Mouse (Mus musculus) limb, embryonic 14.5 days (tissue): ENCODE results near the gene Gm49510. TPM values are rescaled to one million over a fixed set of nuclear protein-coding genes. Genes with fewer than 3 reads are reported as not detected.
A peak's percentile ranks its signal among the peaks of the same experiment; 100 is the strongest.

Experiments used
- ATAC-seq: fragments of 200-750 bp; cut with Nextera tagmentation; 2 replicates; pipeline ENCODE4 v1.8.0; 2017; ENCODE audit warnings: low read depth, moderate number of reproducible peaks, moderate TSS enrichment; ENCODE audit not compliant: low FRiP score
- DNase-seq: peaks from one replicate; pipeline ENCODE4 v3.0.0-alpha.2; 2015; ENCODE audit warnings: low spot score
- H3K27ac ChIP-seq: fragments of 300-500 bp; sonication (generic); replicated peaks from 2 replicates; pipeline ENCODE4 v1.5.1; 2014; ENCODE audit warnings: low read depth, mild to moderate bottlenecking, low read length, moderate library complexity, mixed read lengths
- H3K27me3 ChIP-seq: fragments of 300-500 bp; sonication (generic); 2 replicates; pipeline ENCODE4 v1.6.1; 2014; ENCODE audit warnings: low read length, mixed read lengths; ENCODE audit not compliant: control insufficient read depth, insufficient read depth
- H3K36me3 ChIP-seq: fragments of 300-500 bp; sonication (generic); 2 replicates; pipeline ENCODE4 v1.6.1; 2014; ENCODE audit warnings: mild to moderate bottlenecking, low read length, moderate library complexity, mixed read lengths; ENCODE audit not compliant: control insufficient read depth, insufficient read depth
- H3K4me1 ChIP-seq: fragments of 300-500 bp; sonication (generic); 2 replicates; pipeline ENCODE4 v1.6.1; 2014; ENCODE audit warnings: antibody characterized with exemption, low read length, mixed read lengths; ENCODE audit not compliant: control insufficient read depth, insufficient read depth
- H3K4me2 ChIP-seq: fragments of 300-500 bp; sonication (generic); replicated peaks from 2 replicates; pipeline ENCODE4 v1.6.1; 2014; ENCODE audit warnings: low read depth, mild to moderate bottlenecking, low read length, moderate library complexity; ENCODE audit not compliant: severe bottlenecking
- H3K4me3 ChIP-seq: fragments of 300-500 bp; sonication (generic); replicated peaks from 2 replicates; pipeline ENCODE4 v1.5.1; 2014; ENCODE audit warnings: low read length
- H3K9ac ChIP-seq: fragments of 300-500 bp; sonication (generic); 2 replicates; pipeline ENCODE4 v1.6.1; 2014; ENCODE audit warnings: mild to moderate bottlenecking, low read depth, low read length, moderate library complexity; ENCODE audit not compliant: severe bottlenecking
- H3K9me3 ChIP-seq: fragments of 300-500 bp; sonication (generic); 2 replicates; pipeline ENCODE4 v1.6.1; 2016; ENCODE audit warnings: low read length; ENCODE audit not compliant: control insufficient read depth
- POLR2A ChIP-seq: fragments of 200-500 bp; IDR thresholded peaks from 2 replicates; pipeline ENCODE4 v1.8.0; 2012; ENCODE audit warnings: inconsistent platforms, mild to moderate bottlenecking, moderate library complexity, borderline replicate concordance; ENCODE audit not compliant: insufficient read depth, insufficient read length; ENCODE audit errors: extremely low read depth
- WGBS: fragments of 180-500 bp; shearing (Covaris S2); extraction: QIAGEN DNeasy Blood & Tissue Kit; methylation state at CpG from one replicate; pipeline ENCODE4 v1.1.7; 2014; 5-methylcytosine and 5-hydroxymethylcytosine counted together
- polyA plus RNA-seq, 2 experiments: library from polyadenylated mRNA; depleted of rRNA in 1 of 2; stranded (reverse) in 1 of 2; unstranded in 1 of 2; fragments of >200 nt; fragmentation: Nextera tagmentation in 1 of 2; extraction: Ambion mirVana in 1 of 2; gene quantifications; 2 replicates each; pipeline versions ENCODE4 v1.2.1 to v1.2.3; 2012 to 2014

The Gm49510 gene
- polyA plus RNA-seq, 2 experiments, result 0.20 to 0.92 TPM

DNA sequence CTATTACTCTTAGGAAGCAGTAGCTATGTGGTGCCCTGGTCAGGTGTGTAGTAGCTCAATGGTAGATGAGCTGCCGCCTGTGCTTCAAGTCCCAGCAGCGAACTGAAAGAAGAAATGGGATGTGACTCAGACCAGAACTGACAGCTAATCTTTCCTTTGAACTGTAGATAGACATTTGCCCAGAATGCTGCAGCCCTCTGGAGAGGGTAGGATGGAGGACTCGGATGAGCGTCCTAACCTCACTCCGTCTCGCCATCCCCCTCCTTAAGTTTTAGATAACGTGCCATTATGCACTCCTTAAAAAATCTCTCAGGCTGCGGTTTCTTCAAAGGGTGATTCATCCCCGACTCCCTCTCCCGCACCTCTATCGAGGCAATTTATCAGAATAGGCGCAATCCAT, 20.4 kb downstream of the Gm49510 start:
- no peak for ATAC-seq
- H3K27me3 ChIP-seq, result no peaks in the 10 kb centered on the region
- no peak for TF ChIP-seq POLR2A
- no peak overlapping the region for H3K9ac ChIP-seq
- H3K36me3 ChIP-seq, result peaks cover 17% of the 10 kb centered on the region; the same call in 1 of the 2 replicates
- WGBS, result 82% methylated on average over 12 of the region's 12 CpGs
- H3K9me3 ChIP-seq, result no peaks in the 10 kb centered on the region
- DNase-seq, result no peak
- no peak overlapping the region for H3K4me3 ChIP-seq
- H3K4me1 ChIP-seq, result peaks cover 19% of the 10 kb centered on the region
- no peak overlapping the region for H3K27ac ChIP-seq
- no peak overlapping the region for H3K4me2 ChIP-seq

GRCm38 (mm10) chr15:78922700-78923099, 23.2 kb downstream of the Gm49510 start:
- no peak overlapping the region for H3K4me3 ChIP-seq
- no peaks in the 10 kb centered on the region for H3K27me3 ChIP-seq
- H3K4me2 ChIP-seq, result no peak overlapping the region
- H3K9me3 ChIP-seq, result no peaks in the 10 kb centered on the region
- H3K9ac ChIP-seq, result no peak overlapping the region
- TF ChIP-seq POLR2A, result no peak
- no peak overlapping the region for H3K27ac ChIP-seq
- ATAC-seq (no peak), DNase-seq (no peak)
- WGBS, result 85% methylated on average over 7 of the region's 7 CpGs
- H3K4me1 ChIP-seq, result peaks cover 18% of the 10 kb centered on the region
- peaks cover 13% of the 10 kb centered on the region; the same call in 1 of the 2 replicates for H3K36me3 ChIP-seq

- TF ChIP-seq POLR2A, result no peak
- peaks cover 21% of the 10 kb centered on the region for H3K4me1 ChIP-seq
- no peak overlapping the region for H3K4me2 ChIP-seq
- WGBS, result 39% methylated on average over 6 of the region's 6 CpGs
- ATAC-seq, result no peak
- 0 out of 2 replicates have a peak, but pooled peaks cover 9% of the 10 kb centered on the region for H3K36me3 ChIP-seq
- no peaks in the 10 kb centered on the region for H3K27me3 ChIP-seq
- no peak for DNase-seq
- H3K9ac ChIP-seq, result no peak overlapping the region
- no peak overlapping the region for H3K4me3 ChIP-seq
- H3K9me3 ChIP-seq, result no peaks in the 10 kb centered on the region
- no peak overlapping the region for H3K27ac ChIP-seq
These were observed 24.1 kb downstream of the Gm49510 start for GRCm38 (mm10) chr15:78923585-78923984.

- Histone ChIP-seq H3K4me1 (peaks cover 22% of the 10 kb centered on the region), H3K36me3 (peaks cover 14% of the 10 kb centered on the region), H3K27me3 (no peaks in the 10 kb centered on the region), H3K9ac (no peak overlapping the region), H3K4me2 (no peak overlapping the region), H3K27ac (peak overlapping the region; percentile 97), H3K4me3 (no peak overlapping the region), H3K9me3 (no peaks in the 10 kb centered on the region)
- WGBS, result 41% methylated on average over 8 of the region's 8 CpGs
- no peak for TF ChIP-seq POLR2A
- ATAC-seq (no peak), DNase-seq (no peak)
These were observed 25.7 kb downstream of the Gm49510 start for GRCm38 (mm10) chr15:78925129-78925528.

- peak; percentile 99; the same call in 1 of the 2 replicates for TF ChIP-seq POLR2A
- peak within 1 kb of the TSS; percentile 75 for H3K9ac ChIP-seq
- H3K4me3 ChIP-seq, result peak within 1 kb of the TSS; percentile 59
- H3K9me3 ChIP-seq, result no peaks in the 10 kb centered on the region
- H3K4me1 ChIP-seq, result peaks cover 22% of the 10 kb centered on the region
- peak within 1 kb of the TSS; percentile 94 for H3K4me2 ChIP-seq
- 2% methylated on average over 20 of the region's 20 CpGs for WGBS
- peaks cover 17% of the 10 kb centered on the region for H3K36me3 ChIP-seq
- H3K27me3 ChIP-seq, result no peaks in the 10 kb centered on the region
- H3K27ac ChIP-seq, result peak within 1 kb of the TSS; percentile 97
- DNase-seq (peak; percentile 99), ATAC-seq (peak; percentile 91)
These were observed 26.8 kb downstream of the Gm49510 start, which contains the start of gene Lgals1 for GRCm38 (mm10) chr15:78926021-78926919. Gene Lgals1 (plus strand): TSS chr15:78926725.
